Mouse (Mus musculus) forebrain, embryonic 13.5 days (tissue): Measurements from ENCODE around the gene Gabrg3. TPM values are rescaled to one million over a fixed set of nuclear protein-coding genes. Genes with fewer than 3 reads are reported as not detected.
A peak's percentile ranks its signal among the peaks of the same experiment; 100 is the strongest.

Source experiments
- ATAC-seq: fragments of 200-750 bp; cut with Nextera tagmentation; 2 replicates; pipeline ENCODE4 v1.8.0; 2017
- H3K27ac ChIP-seq: fragments of 300-500 bp; sonication (generic); 2 replicates; pipeline ENCODE4 v1.5.1; 2015; ENCODE audit warnings: inconsistent platforms, mild to moderate bottlenecking, moderate library complexity
- H3K27me3 ChIP-seq: fragments of 300-500 bp; sonication (generic); 2 replicates; pipeline ENCODE4 v1.6.1; 2015; ENCODE audit warnings: mild to moderate bottlenecking, inconsistent platforms
- H3K36me3 ChIP-seq: fragments of 300-500 bp; sonication (generic); 2 replicates; pipeline ENCODE4 v1.6.1; 2015; ENCODE audit warnings: mild to moderate bottlenecking, inconsistent platforms; ENCODE audit not compliant: poor library complexity, severe bottlenecking
- H3K4me1 ChIP-seq: fragments of 300-500 bp; sonication (generic); 2 replicates; pipeline ENCODE4 v1.6.1; 2015; ENCODE audit warnings: inconsistent platforms
- H3K4me2 ChIP-seq: fragments of 300-500 bp; sonication (generic); 2 replicates; pipeline ENCODE4 v1.6.1; 2015; ENCODE audit warnings: inconsistent platforms, mild to moderate bottlenecking, moderate library complexity
- H3K4me3 ChIP-seq: fragments of 300-500 bp; sonication (generic); 2 replicates; pipeline ENCODE4 v1.5.1; 2015; ENCODE audit warnings: mild to moderate bottlenecking, inconsistent platforms
- H3K9ac ChIP-seq: fragments of 300-500 bp; sonication (generic); 2 replicates; pipeline ENCODE4 v1.6.1; 2015; ENCODE audit warnings: mild to moderate bottlenecking, inconsistent platforms
- H3K9me3 ChIP-seq: fragments of 300-500 bp; sonication (generic); replicated peaks from 2 replicates; pipeline ENCODE4 v1.6.1; 2016; ENCODE audit warnings: inconsistent platforms
- WGBS: fragments of 180-500 bp; shearing (Covaris S2); methylation state at CpG from one replicate; pipeline ENCODE4 v1.1.7; 2015; 5-methylcytosine and 5-hydroxymethylcytosine counted together
- polyA plus RNA-seq: library from polyadenylated mRNA; unstranded; fragments of >200 nt; fragmentation: Nextera tagmentation; extraction: Ambion mirVana; gene quantifications from 2 replicates; pipeline ENCODE4 v1.2.1, GENCODE M21; 2015

Gabrg3 gene
- 1.3 and 1.7 TPM in 2 replicates for polyA plus RNA-seq

GRCm38 (mm10) chr7:57386517-57387340, at the start of gene Gabrg3:
Gabrg3 (minus strand) TSS chr7:57387188.
- H3K9ac ChIP-seq = peak within 1 kb of the TSS; percentile 71
- WGBS = under 1% methylated on average over 55 of the region's 71 CpGs
- peaks cover 12% of the 10 kb centered on the region; the same call in 1 of the 2 replicates for H3K4me1 ChIP-seq
- H3K27ac ChIP-seq = no peak within 1 kb of the TSS
- peak within 1 kb of the TSS; percentile 95 for H3K4me2 ChIP-seq
- no peaks in the 10 kb centered on the region for H3K9me3 ChIP-seq
- ATAC-seq = peak; percentile 85
- H3K36me3 ChIP-seq = no peaks in the 10 kb centered on the region
- H3K4me3 ChIP-seq = peak within 1 kb of the TSS; percentile 68
- H3K27me3 ChIP-seq = peaks cover 17% of the 10 kb centered on the region

GRCm38 (mm10) chr7:57422675-57423074, 35.7 kb upstream of the Gabrg3 start:
- Histone ChIP-seq H3K27me3 (no peaks in the 10 kb centered on the region), H3K4me1 (no peaks in the 10 kb centered on the region), H3K4me2 (no peak overlapping the region), H3K4me3 (no peak overlapping the region), H3K36me3 (no peaks in the 10 kb centered on the region), H3K27ac (no peak overlapping the region), H3K9me3 (no peaks in the 10 kb centered on the region), H3K9ac (no peak overlapping the region)
- 94% methylated on average over 1 of the region's 1 CpGs for WGBS
- ATAC-seq = no peak

GRCm38 (mm10) chr7:57421044-57421443, 34.1 kb upstream of the Gabrg3 start:
- Histone ChIP-seq H3K27me3 (no peaks in the 10 kb centered on the region), H3K36me3 (no peaks in the 10 kb centered on the region), H3K4me2 (no peak overlapping the region), H3K9ac (no peak overlapping the region), H3K4me3 (no peak overlapping the region), H3K4me1 (no peaks in the 10 kb centered on the region), H3K27ac (no peak overlapping the region), H3K9me3 (no peaks in the 10 kb centered on the region)
- no peak for ATAC-seq
- WGBS = 87% methylated on average over 1 of the region's 1 CpGs

GRCm38 (mm10) chr7:57419392-57419791, 32.4 kb upstream of the Gabrg3 start, which contains the start of gene Gabrb3:
Gabrb3 (plus strand) TSS chr7:57419692.
- no peaks in the 10 kb centered on the region for H3K9me3 ChIP-seq
- no peaks in the 10 kb centered on the region for H3K27me3 ChIP-seq
- no peak within 1 kb of the TSS for H3K9ac ChIP-seq
- H3K36me3 ChIP-seq = no peaks in the 10 kb centered on the region
- H3K4me1 ChIP-seq = no peaks in the 10 kb centered on the region
- ATAC-seq = no peak
- H3K4me3 ChIP-seq = no peak within 1 kb of the TSS
- H3K27ac ChIP-seq = no peak within 1 kb of the TSS
- 76% methylated on average over 2 of the region's 2 CpGs for WGBS
- no peak within 1 kb of the TSS for H3K4me2 ChIP-seq

GRCm38 (mm10) chr7:57412896-57413295, 25.9 kb upstream of the Gabrg3 start:
- Histone ChIP-seq H3K36me3 (no peaks in the 10 kb centered on the region), H3K27me3 (no peaks in the 10 kb centered on the region), H3K9ac (no peak overlapping the region), H3K9me3 (no peaks in the 10 kb centered on the region), H3K27ac (no peak overlapping the region), H3K4me3 (no peak overlapping the region), H3K4me2 (no peak overlapping the region), H3K4me1 (no peaks in the 10 kb centered on the region)
- WGBS = 39% methylated on average over 1 of the region's 1 CpGs
- ATAC-seq = no peak

GRCm38 (mm10) chr7:57411163-57411562, 24.2 kb upstream of the Gabrg3 start:
- Histone ChIP-seq H3K27ac (no peak overlapping the region), H3K4me1 (no peaks in the 10 kb centered on the region), H3K36me3 (no peaks in the 10 kb centered on the region), H3K4me2 (no peak overlapping the region), H3K9ac (no peak overlapping the region), H3K4me3 (no peak overlapping the region), H3K9me3 (no peaks in the 10 kb centered on the region), H3K27me3 (no peaks in the 10 kb centered on the region)
- 75% methylated on average over 4 of the region's 4 CpGs for WGBS
- no peak for ATAC-seq

GRCm38 (mm10) chr7:57393551-57393950, 6.6 kb upstream of the Gabrg3 start:
- Histone ChIP-seq H3K9me3 (no peaks in the 10 kb centered on the region), H3K9ac (no peak overlapping the region), H3K4me2 (no peak overlapping the region), H3K4me1 (0 out of 2 replicates have a peak, but pooled peaks cover 4% of the 10 kb centered on the region), H3K27me3 (no peaks in the 10 kb centered on the region), H3K4me3 (no peak overlapping the region), H3K27ac (no peak overlapping the region), H3K36me3 (no peaks in the 10 kb centered on the region)
- no peak for ATAC-seq
- 90% methylated on average over 4 of the region's 4 CpGs for WGBS

GRCm38 (mm10) chr7:57390046-57390445, 3.1 kb upstream of the Gabrg3 start:
- Histone ChIP-seq H3K9me3 (no peaks in the 10 kb centered on the region), H3K4me3 (no peak overlapping the region), H3K4me2 (no peak overlapping the region), H3K9ac (no peak overlapping the region), H3K4me1 (peaks cover 12% of the 10 kb centered on the region; the same call in 1 of the 2 replicates), H3K27me3 (peaks cover 17% of the 10 kb centered on the region), H3K36me3 (no peaks in the 10 kb centered on the region), H3K27ac (no peak overlapping the region)
- 52% methylated on average over 4 of the region's 4 CpGs for WGBS
- no peak for ATAC-seq

GRCm38 (mm10) chr7:57387341-57387654, 310 bp upstream of the Gabrg3 start:
- Histone ChIP-seq H3K4me2 (peak overlapping the region; percentile 95), H3K9ac (peak overlapping the region; percentile 71), H3K9me3 (no peaks in the 10 kb centered on the region), H3K27me3 (peaks cover 17% of the 10 kb centered on the region), H3K4me1 (peaks cover 12% of the 10 kb centered on the region; the same call in 1 of the 2 replicates), H3K36me3 (no peaks in the 10 kb centered on the region), H3K27ac (no peak overlapping the region), H3K4me3 (peak overlapping the region; percentile 68)
- 16% methylated on average over 6 of the region's 6 CpGs for WGBS
- ATAC-seq = no peak

GRCm38 (mm10) chr7:57384112-57384511, 2.9 kb downstream of the Gabrg3 start:
- peaks cover 17% of the 10 kb centered on the region for H3K27me3 ChIP-seq
- H3K36me3 ChIP-seq = no peaks in the 10 kb centered on the region
- WGBS = 34% methylated on average over 4 of the region's 4 CpGs
- H3K9me3 ChIP-seq = no peaks in the 10 kb centered on the region
- H3K4me3 ChIP-seq = no peak overlapping the region
- H3K9ac ChIP-seq = no peak overlapping the region
- H3K27ac ChIP-seq = no peak overlapping the region
- H3K4me2 ChIP-seq = no peak overlapping the region
- ATAC-seq = peak; percentile 53
- peaks cover 9% of the 10 kb centered on the region; the same call in 1 of the 2 replicates for H3K4me1 ChIP-seq

GRCm38 (mm10) chr7:57366013-57366390, 21.0 kb downstream of the Gabrg3 start:
- peak; percentile 90 for ATAC-seq
- no peak overlapping the region for H3K9ac ChIP-seq
- H3K4me1 ChIP-seq = no peaks in the 10 kb centered on the region
- no peak overlapping the region for H3K4me3 ChIP-seq
- no peak overlapping the region for H3K4me2 ChIP-seq
- H3K27me3 ChIP-seq = no peaks in the 10 kb centered on the region
- no peaks in the 10 kb centered on the region for H3K36me3 ChIP-seq
- peak overlapping the region; percentile 6; the same call in 1 of the 2 replicates for H3K27ac ChIP-seq
- no peaks in the 10 kb centered on the region for H3K9me3 ChIP-seq
- 76% methylated on average over 5 of the region's 5 CpGs for WGBS

GRCm38 (mm10) chr7:57365134-57366012, 21.6 kb downstream of the Gabrg3 start:
- no peaks in the 10 kb centered on the region for H3K36me3 ChIP-seq
- no peaks in the 10 kb centered on the region for H3K4me1 ChIP-seq
- H3K4me3 ChIP-seq = no peak overlapping the region
- ATAC-seq = peak; percentile 80
- 83% methylated on average over 5 of the region's 5 CpGs for WGBS
- H3K27ac ChIP-seq = peak overlapping the region; percentile 48; the same call in 1 of the 2 replicates
- no peak overlapping the region for H3K4me2 ChIP-seq
- H3K9ac ChIP-seq = no peak overlapping the region
- no peaks in the 10 kb centered on the region for H3K9me3 ChIP-seq
- no peaks in the 10 kb centered on the region for H3K27me3 ChIP-seq
